Mouse (Mus musculus) spleen, adult 2 months (tissue): ENCODE measurements around the gene Arhgef3.

Experiments used
- CTCF ChIP-seq: fragments of 200-500 bp; IDR thresholded peaks from 2 replicates; pipeline ENCODE4 v1.5.1; 2011; ENCODE audit warnings: mild to moderate bottlenecking, inconsistent platforms; ENCODE audit not compliant: insufficient read depth, insufficient read length, insufficient replicate concordance; ENCODE audit errors: extremely low read depth
- POLR2A ChIP-seq: fragments of 200-500 bp; IDR thresholded peaks from 2 replicates; pipeline ENCODE4 v1.6.1; 2011; ENCODE audit warnings: low read depth, low read length, inconsistent platforms

GRCm38 (mm10) chr14:27187025-27187424 lies 72.3 kb downstream of the Arhgef3 start:
- TF ChIP-seq POLR2A (no peak), CTCF (peak; percentile 96; the same call in 1 of the 2 replicates)
